Mouse (Mus musculus) heart, postnatal 0 days (tissue): ENCODE measurements around the gene Foxk2.

Experiments
- CTCF ChIP-seq: IDR thresholded peaks from 2 replicates; pipeline ENCODE4 v1.5.1; 2016; ENCODE audit warnings: antibody characterized with exemption, control low read depth, low read depth
- EP300 ChIP-seq: IDR thresholded peaks from 2 replicates; pipeline ENCODE4 v1.6.1; 2016; ENCODE audit warnings: antibody characterized with exemption, low read depth

DNA sequence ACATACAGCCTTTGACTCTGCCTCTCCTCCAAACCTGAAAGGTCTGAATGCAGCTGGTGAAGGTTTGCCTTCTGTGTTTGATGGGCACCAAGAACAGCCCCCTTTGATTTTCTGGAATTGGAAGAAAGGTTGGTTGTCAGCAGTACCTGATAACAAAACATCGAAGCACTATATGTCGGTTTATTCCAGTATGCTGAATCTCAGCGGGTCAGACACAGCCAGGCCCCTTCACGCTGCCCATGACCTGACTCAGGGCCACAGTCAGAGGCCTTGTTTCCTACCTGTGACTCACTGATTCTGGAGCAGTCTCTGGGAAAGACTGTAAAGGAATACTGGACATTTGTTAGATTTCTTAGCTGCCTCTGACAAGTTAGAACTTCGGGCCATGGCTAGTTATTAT lies 35.0 kb downstream of the Foxk2 start:
- no peak for TF ChIP-seq EP300
- no peak for TF ChIP-seq CTCF
